Mouse (Mus musculus): ENCODE measurements around the gene Psg29. TPM values are rescaled to one million over a fixed set of nuclear protein-coding genes. Genes with fewer than 3 reads are reported as not detected.

The Psg29 gene
- under 1 TPM; 0.05 to 0.09 (median 0.08) TPM for total RNA-seq (2022)

- no peak for DNase-seq
Observed at GRCm38 (mm10) chr7:17203177-17203576, at the start of gene Psg29. Gene Psg29, plus strand, starts transcription at chr7:17203477.

GRCm38 (mm10) chr7:17155634-17156033 is 47.6 kb upstream of the Psg29 start:
- DNase-seq, result peak; percentile 24

GRCm38 (mm10) chr7:17156885-17157677 is 46.2 kb upstream of the Psg29 start:
- DNase-seq, result no peak

GRCm38 (mm10) chr7:17159011-17159410 is 44.3 kb upstream of the Psg29 start:
- DNase-seq, result no peak

GRCm38 (mm10) chr7:17171827-17172226 is 31.4 kb upstream of the Psg29 start:
- no peak for DNase-seq

GRCm38 (mm10) chr7:17205530-17206184 is 2.4 kb downstream of the Psg29 start:
- DNase-seq, result no peak

Other genes starting within 250 kb of the Psg29 start
- gene Pnmal1, start 243.8 kb upstream of the Psg29 start, total RNA-seq (2022), result 1 to 10 TPM; 6.4 to 9.3 (median 7.3) TPM
- gene Gm42372, start 220.4 kb upstream of the Psg29 start, total RNA-seq (2022), result 1 to 10 TPM; 2.3 to 3.1 (median 2.7) TPM
- gene Ccdc8, start 210.8 kb upstream of the Psg29 start, total RNA-seq (2022), result 10 to 100 TPM; 22.0 to 47.8 (median 30.0) TPM
- gene Ppp5c, start 175.6 kb upstream of the Psg29 start, total RNA-seq (2022), result 10 to 100 TPM; 74.7 to 96.9 (median 91.3) TPM
- gene Hif3a, start 141.1 kb upstream of the Psg29 start, total RNA-seq (2022), result 1 to 10 TPM; 2.1 to 5.4 (median 3.7) TPM
- under 1 TPM; 0.10 to 0.51 (median 0.43) TPM for gene Psg16, start 129.4 kb upstream of the Psg29 start, total RNA-seq (2022)
- gene Ceacam3, start 53.2 kb upstream of the Psg29 start, total RNA-seq (2022), result not detected